Mouse (Mus musculus) G1E (cell line): ENCODE measurements around the gene Pam.

ENCODE experiments used
- CTCF ChIP-seq: IDR thresholded peaks from 2 replicates; pipeline ENCODE4 v1.5.1; 2012; ENCODE audit warnings: low read depth, low read length, inconsistent platforms, mixed read lengths
- GATA1 ChIP-seq: IDR thresholded peaks from 2 replicates; pipeline ENCODE4 v1.6.1; 2012; ENCODE audit warnings: borderline replicate concordance, low read length, inconsistent platforms, mixed read lengths
- GATA2 ChIP-seq: IDR thresholded peaks from 2 replicates; pipeline ENCODE4 v1.6.1; 2012; ENCODE audit warnings: low read depth, low read length, inconsistent platforms, borderline replicate concordance
- POLR2AphosphoS5 ChIP-seq: IDR thresholded peaks from 2 replicates; pipeline ENCODE4 v1.6.1; 2012; ENCODE audit warnings: low read depth, low read length, inconsistent platforms; ENCODE audit not compliant: insufficient replicate concordance
- TAL1 ChIP-seq: conservative IDR thresholded peaks from 2 replicates; pipeline ENCODE4 v1.6.1; 2012; ENCODE audit warnings: low read depth, low read length, inconsistent platforms, mixed read lengths

DNA sequence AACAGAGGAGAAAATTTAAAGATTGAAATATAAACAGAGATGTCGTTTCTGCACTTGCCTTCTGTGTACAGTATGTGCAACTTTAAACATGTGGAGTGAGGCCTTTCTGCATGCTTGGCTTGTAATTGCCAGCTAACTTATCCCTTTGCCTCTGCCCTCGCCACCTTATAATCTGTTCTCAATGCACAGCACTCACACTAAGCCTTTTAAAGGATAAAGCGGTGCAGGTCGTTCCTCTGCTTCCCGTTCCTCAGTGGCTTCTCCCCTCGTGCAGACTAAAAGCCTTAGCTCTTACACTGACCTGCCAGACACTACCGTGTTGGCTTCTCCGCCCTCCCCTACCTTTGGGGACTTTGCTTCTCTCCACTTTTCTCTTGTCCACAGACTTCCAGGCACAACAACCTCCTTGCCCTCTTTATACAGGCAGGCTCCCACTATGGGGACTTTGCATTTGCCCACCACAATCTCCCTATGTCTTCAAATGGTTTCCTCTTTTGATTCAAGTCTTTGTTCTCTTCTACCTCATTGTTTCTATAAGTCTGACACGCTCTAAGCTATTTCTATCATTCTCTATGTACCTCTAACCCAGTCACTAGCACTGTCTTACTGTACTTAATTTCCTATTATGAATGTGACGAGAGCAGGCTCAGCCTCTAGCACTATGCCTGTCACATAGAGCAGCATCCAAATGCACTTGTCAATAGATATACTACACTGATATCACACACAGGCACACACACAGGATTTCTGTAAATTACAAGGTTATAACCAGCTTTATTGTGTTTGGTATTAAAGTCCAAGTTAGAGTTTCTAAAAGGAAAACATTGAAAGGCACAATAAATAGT is 79.2 kb downstream of the Pam start:
- TF ChIP-seq GATA1 (no peak), TAL1 (no peak), CTCF (no peak), POLR2AphosphoS5 (no peak), GATA2 (no peak)
